23 mouse cellular contexts compared by ENCODE assay signal in the genomic region with DNA sequence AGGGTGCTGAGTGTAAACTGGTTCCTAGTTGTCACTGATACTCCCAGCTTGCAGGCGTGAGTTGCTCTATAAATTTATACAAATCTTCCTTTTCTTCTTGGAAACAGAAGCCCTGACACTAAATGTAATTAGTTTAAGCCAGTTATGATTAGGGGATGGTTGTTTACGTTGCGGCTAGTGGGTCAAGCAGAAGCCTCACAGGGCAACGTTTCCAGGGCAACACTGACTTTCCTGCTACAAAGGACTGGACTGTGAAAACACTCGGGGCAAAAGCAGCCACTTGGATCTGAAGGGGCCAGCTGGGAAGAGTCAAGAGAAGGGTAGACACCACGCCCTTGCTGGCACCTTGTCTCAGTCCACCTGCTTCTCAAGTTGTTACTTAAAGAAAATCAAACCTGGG. TPM values are rescaled to one million over a fixed set of nuclear protein-coding genes. Genes with fewer than 3 reads are reported as not detected.
DNase-seq lines count a peak whose midpoint lies in the region; ATAC-seq lines count a peak whose summit lies in the region.
"Had no signal": no experiment of that assay in that cellular context is flagged by ENCODE, and none has a peak within 500 bp of the region (broad histone marks: within the 10 kb centered on the region; RNA-seq: fewer than 3 reads in every experiment).

No protein-coding gene starts in this region.

- H3K27ac ChIP-seq in kidney, embryonic 16.5 days (ENCODE audit: low read length): no peak overlapping the region
- H3K27ac ChIP-seq: embryonic facial prominence, embryonic 12.5 days; hindbrain, embryonic 12.5 days; limb, embryonic 12.5 days had no signal

- no peaks in the 10 kb centered on the region; the same call in 1 of the 2 replicates for H3K9me3 ChIP-seq in kidney, embryonic 16.5 days (ENCODE audit: low read length)
- H3K9me3 ChIP-seq in megakaryocyte, embryonic 14.5 days: no peaks in the 10 kb centered on the region
- H3K9me3 ChIP-seq: embryonic facial prominence, embryonic 12.5 days; hindbrain, embryonic 12.5 days; limb, embryonic 12.5 days had no signal

- no peak overlapping the region for H3K4me3 ChIP-seq in kidney, embryonic 16.5 days (ENCODE audit: low read length)
- H3K4me3 ChIP-seq in megakaryocyte, embryonic 14.5 days (replicated peaks): peak overlapping the region; percentile 28
- H3K4me3 ChIP-seq: embryonic facial prominence, embryonic 12.5 days; hindbrain, embryonic 12.5 days; limb, embryonic 12.5 days had no signal

- H3K27me3 ChIP-seq in kidney, embryonic 16.5 days (ENCODE audit: insufficient read depth, low read length): no peaks in the 10 kb centered on the region
- H3K27me3 ChIP-seq in megakaryocyte, embryonic 14.5 days (replicated peaks): no peaks in the 10 kb centered on the region
- H3K27me3 ChIP-seq: embryonic facial prominence, embryonic 12.5 days; hindbrain, embryonic 12.5 days; limb, embryonic 12.5 days had no signal

- ATAC-seq in kidney, embryonic 16.5 days (ENCODE audit: low FRiP score, low TSS enrichment): peak; percentile 25; the same call in 1 of the 2 replicates
- no peak for ATAC-seq in megakaryocyte, adult 5-6 weeks (ENCODE audit: poor library complexity, severe bottlenecking)
- ATAC-seq: forebrain, embryonic 14.5 days had no signal

- no peak for DNase-seq in kidney, adult 9 months
- peak; percentile 23 for DNase-seq in testis, postnatal 14 days (ENCODE audit: low spot score)
- no peak for DNase-seq in testis, postnatal 10 days (ENCODE audit: low spot score)
- peak; percentile 73 for DNase-seq in retina, postnatal 1 day
- no peak for DNase-seq in liver
- DNase-seq: adrenal gland, adult 8-10 months; B cell, adult 2 months; cerebellum, adult 8-10 months; cerebellum, postnatal 25 days; gastrocnemius, postnatal 14 days; heart, postnatal 14 days; kidney, adult 18-20 months; kidney, postnatal 10 days; layer of hippocampus, adult 9-11 months; spleen, adult 18-20 months had no signal

- H3K4me1 ChIP-seq in kidney, embryonic 16.5 days (ENCODE audit: insufficient read depth, low read length): peaks cover 20% of the 10 kb centered on the region; the same call in 1 of the 2 replicates
- peaks cover 88% of the 10 kb centered on the region for H3K4me1 ChIP-seq in megakaryocyte, embryonic 14.5 days
- H3K4me1 ChIP-seq: embryonic facial prominence, embryonic 12.5 days; limb, embryonic 12.5 days had no signal

- 0 out of 2 replicates have a peak, but pooled peaks cover 2% of the 10 kb centered on the region for H3K36me3 ChIP-seq in kidney, embryonic 16.5 days (ENCODE audit: insufficient read depth, low read length)
- peaks cover 95% of the 10 kb centered on the region for H3K36me3 ChIP-seq in megakaryocyte, embryonic 14.5 days (replicated peaks; ENCODE audit: low read length)
- H3K36me3 ChIP-seq: embryonic facial prominence, embryonic 12.5 days; hindbrain, embryonic 12.5 days had no signal

- 35% methylated on average over 6 of the region's 6 CpGs for WGBS in kidney, embryonic 16.5 days

- no peak overlapping the region for H3K4me2 ChIP-seq in kidney, embryonic 16.5 days (replicated peaks; ENCODE audit: low read depth, low read length)
- H3K4me2 ChIP-seq: embryonic facial prominence, embryonic 12.5 days; hindbrain, embryonic 12.5 days; limb, embryonic 12.5 days; liver, embryonic 11.5 days had no signal

- no peak overlapping the region for H3K9ac ChIP-seq in kidney, embryonic 16.5 days (replicated peaks; ENCODE audit: low read length)
- H3K9ac ChIP-seq: embryonic facial prominence, embryonic 12.5 days; hindbrain, embryonic 12.5 days; limb, embryonic 12.5 days had no signal

RNA-seq across cellular contexts. Expression of a gene that starts 18.2 kb away (rescaled TPM):
- polyA plus RNA-seq in kidney, embryonic 16.5 days (2015; fragmentation: Nextera tagmentation; extraction: Ambion mirVana): 118 and 125 TPM in 2 replicates
- polyA plus RNA-seq in megakaryocyte, embryonic 14.5 days (2012; ENCODE audit: insufficient read depth, low replicate concordance): 5.9 and 25.2 TPM in 2 replicates
- 107 and 129 TPM in 2 replicates for total RNA-seq in megakaryocyte, adult 5-6 weeks (2015)
- total RNA-seq in megakaryocyte, adult 5-6 weeks (2017): 102 and 112 TPM in 2 replicates

RNA-seq across cellular contexts. Expression of a gene that starts 44.8 kb away (rescaled TPM):
- 9.3 and 10.1 TPM in 2 replicates for polyA plus RNA-seq in kidney, embryonic 16.5 days (2015; fragmentation: Nextera tagmentation; extraction: Ambion mirVana)
- 8.0 and 32.0 TPM in 2 replicates for polyA plus RNA-seq in megakaryocyte, embryonic 14.5 days (2012; ENCODE audit: insufficient read depth, low replicate concordance)
- 74.2 and 74.8 TPM in 2 replicates for total RNA-seq in megakaryocyte, adult 5-6 weeks (2015)
- total RNA-seq in megakaryocyte, adult 5-6 weeks (2017): 95.7 and 112 TPM in 2 replicates

Comparison
In these comparisons a context has a peak if more than half of its experiments do, and no peak if none do; other contexts are left out.
1. DNase-seq: peak in testis, postnatal 14 days (single experiment) and retina, postnatal 1 day (single experiment); none in kidney, adult 9 months (single experiment), testis, postnatal 10 days (single experiment) and liver (single experiment).